Mouse (Mus musculus): ENCODE measurements around the gene Arhgef3.

Arhgef3 gene

DNA sequence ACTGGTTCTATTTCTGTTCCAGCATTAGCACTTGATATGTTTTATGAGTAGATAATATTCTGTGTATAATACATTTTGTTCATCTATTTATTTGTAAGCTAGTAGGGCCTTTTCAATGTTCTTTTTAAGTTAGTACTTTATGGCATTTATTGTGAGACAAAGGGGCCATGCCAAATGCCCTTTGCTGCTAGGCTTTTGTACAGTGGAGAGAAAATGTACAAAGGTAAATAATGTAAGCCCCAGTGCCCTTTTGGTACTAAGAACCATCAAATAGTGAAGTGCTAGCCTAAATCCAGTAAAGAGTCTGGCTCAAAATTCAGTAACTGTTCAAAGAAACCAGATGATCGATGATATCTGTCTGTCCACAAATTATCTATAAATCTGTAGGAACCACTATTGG, 307.6 kb downstream of the Arhgef3 start:
- DNase-seq (ENCODE audit: low spot score), result no peak

DNA sequence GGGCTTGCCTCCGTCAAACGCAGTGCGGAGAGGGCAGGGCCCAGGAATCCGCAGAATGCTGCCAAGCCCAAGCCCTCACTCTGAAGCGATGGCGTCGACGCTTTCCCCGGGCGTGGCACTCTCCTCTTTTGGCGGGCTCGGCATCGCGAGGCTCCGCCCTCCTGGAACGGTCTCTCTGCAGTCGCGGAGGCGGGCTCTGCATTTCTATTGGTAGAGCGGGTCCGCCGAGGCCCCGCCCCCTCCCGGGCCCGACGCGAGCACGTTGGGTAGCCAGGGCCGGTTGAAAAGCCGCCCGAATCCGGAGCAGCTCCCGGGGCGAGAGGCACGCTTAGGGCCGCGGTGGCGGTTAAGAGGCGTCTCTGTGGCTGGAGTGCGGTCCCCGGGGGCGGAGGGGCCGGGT, 313.9 kb downstream of the Arhgef3 start, which contains the start of gene Fam208a:
Gene Fam208a, plus strand, starts transcription at position 262 of the 400 bp plus-strand sequence.
- DNase-seq (ENCODE audit: low spot score), result peak; percentile 89

DNA sequence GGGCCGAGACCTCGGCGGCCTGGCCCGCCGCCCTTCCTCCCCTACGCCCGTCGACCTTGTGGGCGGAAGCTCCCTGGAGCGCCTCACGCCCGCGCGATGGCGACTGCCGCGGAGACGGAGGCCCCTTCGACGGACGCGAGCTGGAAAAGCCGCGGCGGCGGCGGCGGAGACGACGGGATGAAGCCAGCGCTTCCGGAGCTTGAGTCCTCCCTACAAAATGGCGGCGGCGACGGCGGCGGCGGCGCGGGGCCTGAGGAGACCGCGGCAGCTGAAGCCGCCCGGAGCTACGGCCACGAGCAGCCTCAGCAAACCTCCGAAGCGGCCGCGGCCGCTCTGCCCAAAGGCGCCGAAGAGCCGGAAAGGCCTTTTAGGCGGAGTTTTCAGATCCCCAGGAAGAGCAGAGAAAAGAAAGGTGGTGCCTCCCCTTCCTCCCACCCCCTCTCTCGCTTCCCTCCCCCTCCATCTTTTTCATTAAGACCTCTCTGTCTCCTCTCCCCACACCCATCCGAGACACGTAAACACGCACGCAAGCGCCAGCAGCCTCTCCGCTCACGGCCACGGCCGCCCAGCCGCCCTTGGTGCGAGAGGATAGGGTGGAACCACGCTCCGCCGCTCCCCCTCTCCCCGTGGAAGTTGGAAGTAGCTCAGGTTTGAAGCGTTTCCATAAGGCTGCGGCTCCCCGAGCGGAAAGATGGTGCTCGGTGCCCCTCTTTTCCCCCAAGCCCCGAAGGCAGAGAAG, 314.4 kb downstream of the Arhgef3 start:
- DNase-seq (ENCODE audit: low spot score), result peak; percentile 63

DNA sequence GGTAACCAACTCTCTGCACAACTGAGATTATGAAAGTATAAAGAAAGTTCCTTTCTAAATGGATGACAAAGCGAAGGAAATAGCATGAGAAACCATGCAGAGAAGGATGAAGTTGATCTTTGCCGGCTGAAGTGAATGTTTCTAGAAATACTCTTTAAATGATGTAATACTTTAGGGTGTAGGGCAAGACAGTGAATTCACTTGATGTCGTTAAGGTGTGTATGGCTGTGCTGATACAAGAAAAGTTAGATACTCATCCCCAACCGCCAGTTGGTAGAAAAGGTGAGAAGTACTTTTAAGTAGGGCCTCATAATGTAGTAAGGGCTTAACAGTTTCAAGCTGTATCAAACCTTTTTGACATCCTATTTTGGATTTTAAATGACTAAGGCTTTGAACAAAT, 315.6 kb downstream of the Arhgef3 start:
- DNase-seq (ENCODE audit: low spot score), result no peak

DNA sequence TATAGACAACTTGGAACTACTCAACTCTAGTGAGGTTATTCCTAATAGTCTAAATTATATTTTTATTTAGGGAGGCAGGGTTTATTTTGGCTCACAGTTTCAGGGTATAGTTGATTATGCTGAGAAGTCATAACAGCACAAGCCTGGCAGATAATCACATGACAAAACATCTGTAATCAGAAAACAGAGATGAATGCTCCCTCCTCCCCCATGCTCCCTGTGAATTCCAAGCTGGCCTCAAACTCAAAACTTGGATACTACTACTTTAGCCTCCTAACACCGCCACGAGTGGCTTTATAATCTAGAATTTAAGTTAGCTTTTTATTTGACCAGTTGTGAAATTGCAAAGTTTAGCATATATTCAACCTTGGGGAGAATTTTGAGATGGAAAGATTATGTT, 317.4 kb downstream of the Arhgef3 start:
- DNase-seq (ENCODE audit: low spot score), result no peak

DNA sequence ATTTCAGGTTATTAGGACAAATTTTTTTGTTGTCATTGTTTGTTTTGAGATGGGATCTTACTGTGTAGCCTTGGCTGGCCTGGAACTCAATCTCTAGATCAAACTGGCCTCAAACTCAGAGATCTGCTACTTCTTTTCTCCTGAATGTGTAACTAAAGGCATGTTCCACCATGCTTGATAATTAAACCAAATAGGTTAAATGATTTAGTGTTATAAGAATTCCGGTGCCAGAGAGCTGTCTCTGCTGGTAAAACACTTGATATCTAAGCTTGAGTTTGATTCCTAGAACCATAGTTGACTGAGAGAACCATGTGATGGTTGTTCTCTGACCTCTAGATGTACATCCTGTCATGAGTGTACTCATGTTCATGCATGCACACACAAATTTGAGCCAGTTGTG, 321.4 kb downstream of the Arhgef3 start:
- no peak for DNase-seq (ENCODE audit: low spot score)

DNA sequence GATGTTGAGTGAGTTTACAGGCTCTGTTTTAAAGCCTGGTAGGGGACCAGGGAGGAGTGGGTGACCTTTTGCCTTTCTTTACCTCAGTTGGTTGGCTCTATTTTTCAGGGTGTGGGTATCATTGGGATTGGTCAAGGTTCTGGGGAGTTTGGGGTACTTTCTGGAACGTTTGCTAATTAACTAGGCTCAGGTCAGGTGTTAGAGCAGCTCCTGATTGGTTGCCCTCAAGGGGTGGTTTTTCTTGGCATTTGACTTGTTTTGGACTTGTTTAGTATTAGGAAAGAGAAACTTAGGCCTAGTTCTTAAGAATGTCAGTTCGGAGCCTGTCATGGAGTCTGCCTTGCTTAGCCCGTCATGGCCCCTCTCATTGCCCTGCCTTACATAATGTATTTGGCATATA, 322.1 kb downstream of the Arhgef3 start:
- DNase-seq (ENCODE audit: low spot score), result no peak

DNA sequence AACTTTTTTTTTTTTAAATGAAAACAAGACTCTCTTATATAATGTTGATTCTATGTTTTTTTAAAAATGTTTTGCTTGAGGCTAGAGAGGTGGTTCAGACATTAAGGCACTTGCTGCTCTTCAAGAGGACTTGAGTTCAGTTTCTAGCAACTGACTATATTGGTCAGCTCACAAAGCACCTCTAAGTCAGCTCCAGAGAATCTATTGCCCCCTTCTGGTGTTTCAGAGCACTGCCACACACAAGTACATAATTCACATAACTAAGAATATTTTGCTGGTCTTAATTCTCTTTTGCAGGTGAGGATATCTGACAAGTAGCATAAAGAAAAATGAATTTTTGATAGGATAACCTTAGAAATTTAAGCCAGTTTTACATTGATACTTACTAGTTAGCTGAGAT, 326.2 kb downstream of the Arhgef3 start:
- peak; percentile 10 for DNase-seq (ENCODE audit: low spot score)

DNA sequence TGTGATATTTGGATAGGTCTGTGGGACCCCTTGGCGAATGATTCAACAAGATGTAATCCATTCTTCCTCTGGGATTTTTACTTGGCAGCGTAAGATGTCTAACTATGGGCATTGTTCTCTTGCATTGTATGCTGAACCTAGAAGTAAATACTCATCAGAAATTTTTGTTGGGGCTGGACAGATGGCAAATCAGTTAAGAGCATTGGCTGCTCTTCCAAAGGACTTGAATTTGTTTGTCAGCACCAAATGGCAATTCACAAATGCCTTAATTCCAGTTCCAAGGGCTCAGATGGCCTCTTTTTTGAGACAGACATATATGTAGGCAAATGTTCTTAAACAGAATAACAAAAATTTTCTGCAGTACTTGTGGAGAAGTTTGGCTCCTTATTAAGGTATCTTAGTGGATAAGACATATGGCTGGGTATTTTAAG, 330.2 kb downstream of the Arhgef3 start:
- DNase-seq (ENCODE audit: low spot score), result no peak

DNA sequence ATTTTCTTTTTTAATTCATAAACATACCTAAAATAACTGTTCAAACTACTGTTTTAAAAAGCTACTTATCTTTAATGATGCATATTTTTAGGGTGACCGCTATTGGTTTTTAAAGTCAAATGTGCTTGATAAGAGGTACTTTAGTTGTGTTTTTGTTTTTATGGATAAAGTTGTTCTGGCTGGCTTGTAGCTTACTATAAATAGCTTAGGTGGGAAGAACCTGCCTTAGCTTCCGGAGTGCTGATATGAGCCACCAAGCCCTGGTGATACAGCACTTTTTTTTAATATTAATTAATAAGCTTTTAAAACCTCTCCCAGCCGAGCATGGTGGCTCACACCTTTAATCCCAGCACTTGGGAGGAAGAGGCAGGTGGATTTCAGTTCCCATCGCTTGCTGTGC, 332.3 kb downstream of the Arhgef3 start:
- no peak for DNase-seq (ENCODE audit: low spot score)

Measured in c-Kit-positive CD71-positive TER-119-positive erythroid progenitor cells, embryonic 14.5 days (primary cell).